Mouse (Mus musculus): ENCODE measurements around the gene Olfr1281.
"Not testable (repeated sequence)": the region's sequence is repeated elsewhere in the genome, so short reads cannot be mapped to it uniquely, and the experiment has no call there.

Gene Olfr1281

DNA sequence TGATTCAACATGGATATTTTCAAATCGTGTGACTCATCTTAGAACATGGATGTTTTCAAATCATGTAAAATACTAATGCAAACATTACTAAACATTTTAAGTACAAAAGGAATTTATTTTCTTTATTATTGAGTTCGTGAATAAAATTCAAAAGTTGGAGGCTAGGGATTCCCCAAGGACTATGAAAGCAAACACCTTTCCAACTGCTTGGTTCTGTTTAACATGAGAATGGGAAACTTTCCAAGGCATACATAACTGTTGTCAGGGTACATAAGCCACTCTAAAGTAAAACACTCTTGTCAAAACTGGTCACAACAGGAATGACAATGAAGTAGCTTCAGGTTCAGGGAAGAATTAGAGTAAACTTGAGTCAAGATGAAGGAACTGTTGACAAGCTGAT lies at the start of gene Olfr1281:
Olfr1281 (plus strand) TSS at position 301 of the 400 bp plus-strand sequence.
- no peak for DNase-seq (ENCODE audit: low spot score in 2 of 2)

DNA sequence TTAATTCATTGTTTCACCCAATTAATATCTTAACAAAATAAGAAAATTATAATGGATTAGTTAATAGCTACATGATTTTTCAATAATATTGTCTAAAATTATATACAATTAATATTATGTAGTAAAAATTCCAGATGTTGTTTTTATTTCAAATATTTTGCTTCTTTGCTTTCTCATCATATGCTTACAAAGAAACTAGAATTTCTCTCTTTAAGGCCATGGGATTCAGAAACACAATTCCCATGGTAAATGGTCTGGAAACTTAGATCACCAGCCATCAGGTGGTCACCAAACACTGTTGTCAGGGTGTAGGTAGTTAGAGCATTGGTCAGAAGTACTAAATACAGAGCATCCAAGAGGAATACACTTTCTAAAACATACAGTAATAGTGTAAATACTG lies 36.5 kb upstream of the Olfr1281 start, which contains the start of gene Olfr1278:
Olfr1278 (plus strand) TSS at position 301 of the 400 bp plus-strand sequence.
- no peak for DNase-seq (ENCODE audit: low spot score in 2 of 2)

DNA sequence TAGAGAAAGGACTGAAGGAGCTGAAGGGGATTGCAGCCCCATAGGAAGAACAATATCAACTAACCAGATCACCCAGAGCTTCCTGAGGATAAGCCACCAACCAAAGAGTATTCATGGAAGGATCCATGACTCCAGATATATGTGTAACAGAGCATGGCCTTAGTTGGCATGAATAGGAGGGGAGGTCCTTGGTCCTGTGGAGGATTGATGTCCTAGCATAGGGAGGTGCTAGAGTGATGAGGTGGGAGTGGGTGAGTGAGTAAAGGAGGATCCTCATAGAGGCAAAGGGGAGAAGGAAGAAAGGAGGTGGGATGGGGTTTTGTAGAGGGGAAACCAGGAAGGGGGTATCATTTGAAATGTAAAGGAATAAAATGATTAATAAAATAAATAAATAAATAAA lies 27.8 kb upstream of the Olfr1281 start:
- DNase-seq (ENCODE audit: low spot score in 2 of 2): no peak

DNA sequence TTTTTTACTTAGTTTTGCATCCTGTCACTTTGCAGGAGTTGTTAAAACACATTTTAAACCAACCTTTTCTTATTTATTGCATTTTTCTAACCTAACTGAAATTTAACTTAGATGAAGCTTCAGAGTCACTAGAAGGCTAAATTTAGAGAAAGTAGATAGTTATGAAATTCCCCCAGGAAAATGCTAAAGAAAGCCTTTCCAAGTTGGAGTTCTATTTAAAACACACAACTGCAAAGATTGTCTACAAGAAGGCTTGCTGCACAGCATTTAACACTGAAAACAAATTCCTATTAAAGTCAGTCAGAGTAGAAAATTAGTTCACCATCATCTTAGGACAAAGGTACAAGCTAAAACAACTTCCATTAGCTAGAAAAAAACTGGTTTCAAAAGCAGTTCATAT lies 25.9 kb upstream of the Olfr1281 start, which contains the start of gene Olfr1279:
Olfr1279 (plus strand) TSS at position 262 of the 400 bp plus-strand sequence.
- no peak for DNase-seq (ENCODE audit: low spot score in 2 of 2)

DNA sequence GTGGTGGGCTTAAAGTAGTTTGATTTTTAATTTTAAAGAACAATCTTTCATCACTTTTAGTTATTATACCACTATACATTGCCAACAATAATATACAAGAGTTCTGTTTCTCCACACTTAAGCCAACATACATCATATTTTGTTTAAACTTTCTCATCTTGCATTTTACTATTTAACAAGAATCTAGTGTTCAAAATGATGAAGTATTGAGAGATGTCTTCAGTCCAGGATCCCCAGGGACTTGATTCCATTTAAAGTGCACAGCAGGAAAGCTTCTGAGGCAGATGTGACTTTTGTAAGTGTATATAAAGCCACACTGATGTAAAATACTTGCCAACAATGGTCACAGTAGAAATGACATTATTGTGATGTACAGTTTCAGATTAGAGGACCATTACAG lies 12.6 kb upstream of the Olfr1281 start, which contains the start of gene Olfr1280:
Olfr1280 (plus strand) TSS at position 301 of the 400 bp plus-strand sequence.
- no peak for DNase-seq (ENCODE audit: low spot score in 2 of 2)

DNA sequence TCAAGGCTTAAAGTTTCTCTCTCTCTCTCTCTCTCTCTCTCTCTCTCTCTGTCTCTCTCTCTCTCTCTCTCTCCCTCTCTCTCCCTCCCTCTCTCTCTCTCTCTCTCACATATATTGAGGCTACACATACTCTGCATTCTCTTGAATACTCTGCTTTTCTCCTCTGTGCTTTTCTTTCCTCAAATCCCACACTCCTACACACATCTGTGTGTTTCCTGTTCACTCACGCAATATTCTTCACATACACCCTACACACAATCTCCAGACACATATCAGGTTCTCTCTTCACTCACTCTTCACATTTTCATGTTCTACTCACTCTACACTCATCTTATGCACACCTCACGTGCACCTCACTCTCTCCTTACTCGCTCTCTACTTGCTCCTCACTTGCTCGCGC lies 7.4 kb downstream of the Olfr1281 start:
- not testable (repeated sequence) for DNase-seq (ENCODE audit: low spot score in 2 of 2)

DNA sequence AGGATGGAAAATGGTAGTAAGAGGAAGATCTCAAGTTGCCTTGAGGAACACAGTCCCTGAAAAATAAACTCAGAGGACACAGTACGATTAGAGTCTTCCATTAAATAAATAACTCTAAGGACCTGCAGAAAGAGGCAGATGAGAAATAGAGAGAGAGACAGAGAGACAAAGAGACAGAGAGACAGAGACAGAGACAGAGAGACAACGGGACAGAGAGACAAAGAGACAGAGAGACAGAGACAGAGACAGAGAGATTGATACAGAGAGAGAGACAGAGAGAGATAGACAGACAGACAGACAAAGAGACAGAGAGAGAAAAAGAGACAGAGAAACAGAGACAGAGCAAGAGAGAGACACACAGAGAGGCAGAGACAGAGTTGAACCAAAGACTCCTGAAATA lies 9.7 kb downstream of the Olfr1281 start, which contains the start of gene Olfr1282:
Olfr1282 (minus strand) TSS at position 101 of the 400 bp plus-strand sequence.
- no peak for DNase-seq (ENCODE audit: low spot score in 2 of 2)

DNA sequence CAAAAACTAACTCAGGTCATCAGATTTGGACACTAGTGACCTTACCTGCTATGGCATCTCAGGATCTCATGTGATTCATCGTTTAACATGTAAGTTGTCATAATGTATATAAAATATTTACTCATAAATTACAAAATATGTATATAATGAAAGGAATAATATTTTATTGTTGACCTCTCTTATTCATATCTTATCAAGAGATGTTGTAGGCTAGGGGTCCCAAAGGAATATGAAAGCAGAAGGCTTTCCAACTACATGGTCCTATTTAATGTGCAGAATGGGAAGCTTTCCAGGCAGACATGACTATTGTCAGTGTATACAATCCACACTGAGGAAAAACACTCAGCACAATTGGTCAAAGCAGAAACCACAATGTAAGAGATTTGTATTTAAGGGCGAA lies 40.2 kb downstream of the Olfr1281 start, which contains the start of gene Olfr1283:
Olfr1283 (plus strand) TSS at position 301 of the 400 bp plus-strand sequence.
- DNase-seq (ENCODE audit: low spot score in 2 of 2): no peak

DNA sequence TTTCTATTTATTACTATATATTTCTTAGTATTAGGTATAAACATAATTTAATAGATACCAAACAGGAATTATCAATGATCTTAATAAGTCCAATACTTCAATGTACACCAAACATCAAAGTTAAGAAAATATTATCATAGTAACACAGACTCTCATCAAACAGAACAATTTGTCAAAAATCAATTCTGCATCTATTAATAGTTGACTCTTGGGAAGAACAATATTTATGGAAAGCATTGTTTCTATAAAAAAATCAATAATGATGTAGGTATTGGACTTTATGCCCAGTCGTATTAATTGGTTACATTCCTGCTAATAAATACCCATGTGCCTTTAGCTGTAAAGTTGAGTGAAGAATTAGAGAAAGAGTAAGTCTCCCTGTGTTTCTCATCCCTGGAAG lies 48.9 kb downstream of the Olfr1281 start, which contains the start of gene Olfr1284:
Olfr1284 (plus strand) TSS at position 301 of the 400 bp plus-strand sequence.
- no peak for DNase-seq (ENCODE audit: low spot score in 2 of 2)

All from frontal cortex, postnatal 25 days (tissue).